Mouse (Mus musculus): ENCODE measurements at regions not wholly inside any gene's neighbourhood (a gene's known extent, or its start where the extent isn't known, plus 50 kb on each side); places are given as distances from the start of the nearest gene placed in this dataset. TPM values are rescaled to one million over a fixed set of nuclear protein-coding genes. Genes with fewer than 3 reads are reported as not detected.

DNA sequence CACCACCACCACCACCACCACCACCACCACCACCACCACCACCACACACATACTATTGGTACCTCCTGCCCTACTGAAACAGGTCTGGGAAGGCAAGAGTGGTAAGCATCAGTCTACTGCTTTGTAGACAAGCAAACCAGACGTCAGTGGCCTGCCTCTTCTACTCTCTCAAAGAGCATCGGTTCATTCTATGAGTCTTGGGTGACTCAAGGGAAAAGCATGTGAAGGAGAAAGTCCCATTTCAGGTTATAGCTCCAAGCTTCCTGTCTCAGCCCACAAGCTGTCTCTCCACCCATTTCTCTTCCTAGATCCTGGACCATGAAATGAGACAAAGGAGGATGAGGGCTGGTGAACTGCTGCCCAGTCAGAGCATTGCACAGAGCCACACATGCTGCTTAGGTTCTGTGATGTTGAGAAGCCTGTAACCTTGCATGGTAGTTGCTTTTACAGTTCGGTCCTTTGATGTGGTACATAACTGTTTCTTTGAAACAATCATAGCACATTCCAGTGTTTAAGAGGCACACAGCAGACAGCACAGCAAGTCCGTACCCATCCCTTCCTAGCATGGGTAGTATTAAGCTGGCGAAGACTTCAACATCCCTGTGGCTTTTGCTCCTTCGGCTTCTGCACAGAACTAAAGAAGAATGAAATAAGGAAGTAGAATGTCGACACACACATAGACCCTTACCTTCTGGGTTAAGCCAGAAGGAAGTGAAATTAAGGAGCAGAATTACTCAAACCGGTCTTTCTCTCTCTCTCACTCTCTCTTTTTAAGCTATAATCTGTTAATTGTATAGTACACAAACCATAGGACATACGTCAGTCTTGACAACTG, 262.7 kb downstream of the Gm19410 start:
- Histone ChIP-seq H3K4me3 (no peak overlapping the region), H3K4me1 (peaks cover 8% of the 10 kb centered on the region), H3K27me3 (replicated peaks) (no peaks in the 10 kb centered on the region), H3K9me3 (no peaks in the 10 kb centered on the region), H3K27ac (replicated peaks) (no peak overlapping the region), H3K4me2 (no peak overlapping the region), H3K36me3 (no peaks in the 10 kb centered on the region), H3K9ac (no peak overlapping the region)
- 73% methylated on average over 9 of the region's 9 CpGs for WGBS
- no peak for ATAC-seq (ENCODE audit: extremely low read depth, insufficient number of reproducible peaks, low FRiP score, low TSS enrichment)

DNA sequence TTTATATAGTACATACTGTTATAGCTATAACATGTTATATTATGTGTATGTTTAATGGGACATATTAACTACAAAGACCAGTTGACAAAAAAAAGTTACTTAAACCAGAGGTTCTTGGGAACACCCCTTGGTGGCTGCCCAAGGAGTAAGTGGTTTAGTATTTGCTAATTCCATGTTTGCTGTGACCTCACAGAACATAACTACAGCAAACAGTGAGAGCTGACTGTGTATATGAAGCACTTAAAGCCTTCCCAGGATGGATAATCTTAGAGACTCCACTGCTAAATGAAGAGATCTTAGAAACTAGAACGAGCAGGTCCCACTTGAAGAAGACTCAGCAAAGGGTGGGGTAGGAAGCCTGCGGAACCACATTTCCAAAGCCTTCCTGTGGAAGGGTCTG, 263.9 kb downstream of the Gm19410 start:
- Histone ChIP-seq H3K36me3 (no peaks in the 10 kb centered on the region), H3K27me3 (replicated peaks) (no peaks in the 10 kb centered on the region), H3K9me3 (no peaks in the 10 kb centered on the region), H3K9ac (no peak overlapping the region), H3K4me1 (peaks cover 8% of the 10 kb centered on the region), H3K27ac (replicated peaks) (no peak overlapping the region), H3K4me3 (no peak overlapping the region), H3K4me2 (no peak overlapping the region)
- WGBS: 75% methylated on average over 2 of the region's 2 CpGs
- ATAC-seq (ENCODE audit: extremely low read depth, insufficient number of reproducible peaks, low FRiP score, low TSS enrichment): no peak

DNA sequence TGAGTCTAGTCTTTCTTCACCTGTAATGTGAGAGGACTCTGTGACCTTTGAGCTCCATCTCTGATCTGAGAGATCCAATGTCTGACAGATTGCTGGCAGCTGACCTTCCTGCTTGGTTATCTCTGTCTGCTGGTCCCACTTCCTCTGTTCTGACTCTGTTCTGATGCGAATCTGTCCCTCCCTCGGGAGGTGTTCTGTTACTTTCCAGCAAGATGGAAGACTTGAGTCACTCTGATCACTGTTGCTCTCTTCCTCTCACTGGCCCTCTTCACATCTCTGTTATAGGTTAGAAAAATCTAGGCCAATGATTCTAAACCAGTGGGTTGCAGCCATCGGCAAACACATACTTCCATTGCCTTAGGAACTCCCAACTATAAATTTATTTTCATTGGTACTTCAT, 264.6 kb downstream of the Gm19410 start:
- H3K4me1 ChIP-seq: peaks cover 8% of the 10 kb centered on the region
- no peak overlapping the region for H3K4me3 ChIP-seq
- no peaks in the 10 kb centered on the region for H3K9me3 ChIP-seq
- no peak overlapping the region for H3K9ac ChIP-seq
- no peak overlapping the region for H3K27ac ChIP-seq (replicated peaks)
- ATAC-seq (ENCODE audit: extremely low read depth, insufficient number of reproducible peaks, low FRiP score, low TSS enrichment): no peak
- no peaks in the 10 kb centered on the region for H3K36me3 ChIP-seq
- WGBS: 60% methylated on average over 3 of the region's 3 CpGs
- no peak overlapping the region for H3K4me2 ChIP-seq
- no peaks in the 10 kb centered on the region for H3K27me3 ChIP-seq (replicated peaks)

DNA sequence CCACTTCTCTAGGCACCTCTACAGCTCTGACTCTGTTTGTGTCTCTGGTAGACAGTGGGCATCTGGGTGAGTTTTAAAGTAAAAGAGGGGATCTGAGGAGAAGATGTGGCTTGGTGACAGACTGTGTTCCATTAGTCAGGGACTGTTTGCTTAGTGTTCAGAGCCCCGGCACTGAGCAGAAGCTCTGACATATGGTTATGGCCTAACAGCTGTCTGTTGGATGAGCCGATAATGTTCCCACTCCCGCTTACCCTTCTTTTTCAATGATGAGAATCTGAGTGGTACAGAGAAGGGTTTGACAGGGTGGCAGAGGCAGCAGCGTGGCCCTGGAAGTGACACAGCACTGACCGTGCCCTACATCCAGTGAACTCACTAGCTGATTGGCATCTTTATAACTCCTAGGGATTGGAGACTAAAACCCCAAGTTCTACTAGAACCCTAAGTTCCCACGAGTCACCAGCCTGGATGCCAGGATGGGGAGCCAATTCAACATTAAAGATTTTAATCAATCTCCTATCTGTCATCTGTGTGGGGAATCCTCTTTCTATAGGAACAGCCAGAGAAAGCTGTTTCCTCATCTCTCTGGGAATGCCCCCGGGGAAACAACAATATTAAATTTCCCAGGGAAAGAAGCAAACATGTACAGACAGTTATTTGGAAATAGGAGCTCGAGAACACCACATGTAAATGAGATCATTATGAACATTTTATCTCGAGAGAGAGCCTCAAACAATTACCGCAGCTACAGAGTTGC, 266.6 kb downstream of the Gm19410 start:
- Histone ChIP-seq H3K4me1 (peaks cover 5% of the 10 kb centered on the region), H3K9ac (no peak overlapping the region), H3K36me3 (no peaks in the 10 kb centered on the region), H3K9me3 (no peaks in the 10 kb centered on the region), H3K27ac (replicated peaks) (no peak overlapping the region), H3K4me2 (no peak overlapping the region), H3K27me3 (replicated peaks) (no peaks in the 10 kb centered on the region), H3K4me3 (no peak overlapping the region)
- 76% methylated on average over 10 of the region's 10 CpGs for WGBS
- no peak for ATAC-seq (ENCODE audit: extremely low read depth, insufficient number of reproducible peaks, low FRiP score, low TSS enrichment)

DNA sequence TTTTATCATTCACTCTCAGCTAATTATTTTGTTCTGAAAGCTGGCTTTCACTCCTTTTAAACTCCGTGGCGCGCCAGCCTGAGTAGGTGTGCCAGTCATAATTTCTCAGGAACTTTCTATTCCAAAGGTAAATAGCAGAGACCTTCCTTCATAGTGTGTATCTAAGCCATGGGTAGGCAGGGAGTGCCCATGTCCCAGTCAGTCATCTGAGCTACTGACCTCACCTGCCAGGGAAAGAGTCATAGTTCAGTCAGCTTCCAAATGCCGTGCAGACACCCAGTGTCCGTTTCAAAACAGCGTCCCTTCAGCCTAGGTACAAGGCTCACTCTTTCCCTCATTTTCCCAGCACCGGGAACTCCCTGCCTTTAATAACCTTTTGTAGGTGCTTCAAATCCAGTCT, 269.7 kb downstream of the Gm19410 start:
- no peak for ATAC-seq (ENCODE audit: extremely low read depth, insufficient number of reproducible peaks, low FRiP score, low TSS enrichment)
- WGBS: 85% methylated on average over 7 of the region's 7 CpGs
- H3K9ac ChIP-seq: no peak overlapping the region

DNA sequence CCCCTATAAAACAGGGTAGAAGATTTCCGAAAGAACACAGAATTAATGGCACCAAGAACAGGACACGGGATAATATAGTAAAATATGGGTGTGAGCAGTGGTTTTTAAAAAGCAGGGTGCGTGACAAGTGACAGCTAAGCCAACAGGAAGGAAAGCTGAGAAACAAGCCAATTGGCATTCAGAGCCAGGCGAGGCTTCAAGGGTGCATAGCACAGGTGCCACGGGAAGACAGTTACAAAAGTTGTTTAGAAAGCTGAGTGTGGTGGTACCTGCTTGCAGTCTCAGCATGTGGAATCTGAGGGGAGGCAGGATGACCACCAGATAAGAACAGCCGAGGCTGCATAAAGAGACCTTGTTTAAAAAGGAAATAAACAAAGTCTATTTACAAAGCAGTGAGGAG, 270.7 kb downstream of the Gm19410 start:
- WGBS: 52% methylated on average over 6 of the region's 6 CpGs
- no peak overlapping the region for H3K9ac ChIP-seq

More for the DNA sequence above, 269.7 kb downstream of the Gm19410 start:
- Histone ChIP-seq H3K27ac (replicated peaks) (no peak overlapping the region), H3K4me2 (no peak overlapping the region), H3K9me3 (0 out of 2 replicates have a peak, but pooled peaks cover 5% of the 10 kb centered on the region), H3K27me3 (replicated peaks) (no peaks in the 10 kb centered on the region), H3K4me3 (no peak overlapping the region), H3K4me1 (peaks cover 5% of the 10 kb centered on the region), H3K36me3 (no peaks in the 10 kb centered on the region)

DNA sequence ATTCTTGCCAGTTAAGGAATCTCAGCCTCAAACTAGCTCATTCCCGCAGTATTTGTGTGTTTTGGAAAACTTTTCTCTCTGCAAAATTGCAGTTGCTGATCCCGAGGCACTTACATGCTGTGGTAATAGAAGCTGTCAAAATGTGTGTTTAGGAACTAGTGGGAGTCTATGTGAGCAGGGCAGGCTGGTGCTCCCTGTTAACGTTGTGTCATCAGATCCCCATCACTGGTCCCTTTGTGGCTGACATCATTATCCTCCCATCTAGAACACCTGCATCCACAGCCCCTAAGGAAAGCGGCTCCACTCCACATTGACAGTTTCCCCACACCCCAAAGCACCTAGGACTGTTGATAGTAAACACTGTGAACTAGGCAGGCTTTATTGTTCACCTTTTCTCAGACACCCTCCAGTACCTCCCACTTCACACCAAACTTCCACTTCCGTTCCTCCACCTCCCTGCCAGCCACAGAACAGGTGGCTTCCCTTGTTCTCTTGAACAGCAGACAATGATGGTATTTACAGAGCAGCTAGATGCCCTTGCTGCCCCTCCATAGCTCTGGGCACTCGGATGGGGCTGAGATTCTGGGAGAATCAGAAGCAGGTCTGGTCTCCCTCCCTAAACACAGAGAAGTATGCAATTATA, 275.8 kb downstream of the Gm19410 start:
- Histone ChIP-seq H3K27ac (replicated peaks) (no peak overlapping the region), H3K9ac (no peak overlapping the region), H3K4me3 (no peak overlapping the region), H3K4me2 (no peak overlapping the region), H3K4me1 (peaks cover 6% of the 10 kb centered on the region), H3K27me3 (replicated peaks) (no peaks in the 10 kb centered on the region), H3K9me3 (0 out of 2 replicates have a peak, but pooled peaks cover 5% of the 10 kb centered on the region), H3K36me3 (no peaks in the 10 kb centered on the region)
- 67% methylated on average over 6 of the region's 6 CpGs for WGBS
- ATAC-seq (ENCODE audit: extremely low read depth, insufficient number of reproducible peaks, low FRiP score, low TSS enrichment): no peak

More for the DNA sequence above, 270.7 kb downstream of the Gm19410 start:
- no peak overlapping the region for H3K4me2 ChIP-seq
- no peak overlapping the region for H3K4me3 ChIP-seq
- no peaks in the 10 kb centered on the region for H3K27me3 ChIP-seq (replicated peaks)
- no peaks in the 10 kb centered on the region for H3K36me3 ChIP-seq
- no peak overlapping the region for H3K27ac ChIP-seq (replicated peaks)
- ATAC-seq (ENCODE audit: extremely low read depth, insufficient number of reproducible peaks, low FRiP score, low TSS enrichment): no peak
- H3K9me3 ChIP-seq: 0 out of 2 replicates have a peak, but pooled peaks cover 5% of the 10 kb centered on the region
- peaks cover 3% of the 10 kb centered on the region for H3K4me1 ChIP-seq

DNA sequence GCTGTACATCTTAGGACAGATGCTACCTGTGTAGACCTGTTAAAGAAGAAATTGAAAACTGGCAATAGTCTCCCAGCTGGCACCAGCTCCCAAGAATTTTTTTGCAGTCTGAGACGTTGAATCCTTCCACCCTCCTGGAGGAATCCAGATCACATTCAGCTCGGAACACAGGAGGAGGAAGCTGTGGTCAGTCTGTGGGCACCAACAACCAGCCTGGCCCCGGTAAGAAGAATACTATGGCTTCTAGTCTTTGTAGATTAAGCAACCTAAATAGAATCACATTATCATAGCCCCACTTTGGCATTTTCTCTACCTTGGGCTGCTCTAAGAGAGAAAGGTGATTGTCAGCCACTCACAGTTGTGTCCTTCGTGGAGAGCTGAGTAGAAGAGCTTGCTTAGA, 277.0 kb downstream of the Gm19410 start:
- H3K4me2 ChIP-seq: no peak overlapping the region
- 72% methylated on average over 4 of the region's 4 CpGs for WGBS
- H3K4me1 ChIP-seq: peaks cover 6% of the 10 kb centered on the region
- no peak overlapping the region for H3K9ac ChIP-seq
- H3K4me3 ChIP-seq: no peak overlapping the region
- no peak overlapping the region for H3K27ac ChIP-seq (replicated peaks)
- no peaks in the 10 kb centered on the region for H3K36me3 ChIP-seq
- 0 out of 2 replicates have a peak, but pooled peaks cover 5% of the 10 kb centered on the region for H3K9me3 ChIP-seq
- ATAC-seq (ENCODE audit: extremely low read depth, insufficient number of reproducible peaks, low FRiP score, low TSS enrichment): no peak
- H3K27me3 ChIP-seq (replicated peaks): no peaks in the 10 kb centered on the region

Small RNAs in the stretch of these regions (microRNA-seq; reads per million reads assigned to microRNA genes)
- not detected for gene Gm22030
